Mouse (Mus musculus) liver, embryonic 14.5 days (tissue): ENCODE results near the gene Slc12a9. TPM values are rescaled to one million over a fixed set of nuclear protein-coding genes. Genes with fewer than 3 reads are reported as not detected.

Source experiments
- ATAC-seq: fragments of 200-750 bp; cut with Nextera tagmentation; 2 replicates; pipeline ENCODE4 v1.8.0; 2017; ENCODE audit warnings: moderate number of reproducible peaks, mild to moderate bottlenecking, moderate library complexity; ENCODE audit not compliant: insufficient read depth
- DNase-seq, 3 experiments: peaks; one replicate each; pipeline ENCODE4 v3.0.0-alpha.2; 2012 to 2013; ENCODE audit warnings: low read depth in 3 of 3, low spot score in 3 of 3
- H3K27ac ChIP-seq: fragments of 300-500 bp; sonication (generic); 2 replicates; pipeline ENCODE4 v1.5.1; 2014; ENCODE audit warnings: moderate library complexity, mild to moderate bottlenecking, control low read depth, inconsistent platforms
- H3K27me3 ChIP-seq: fragments of 300-500 bp; sonication (generic); 2 replicates; pipeline ENCODE4 v1.6.1; 2014; ENCODE audit warnings: mild to moderate bottlenecking, low read length, moderate library complexity; ENCODE audit not compliant: control insufficient read depth, insufficient read depth
- H3K36me3 ChIP-seq: fragments of 300-500 bp; sonication (generic); replicated peaks from 2 replicates; pipeline ENCODE4 v1.6.1; 2014; ENCODE audit warnings: low read depth; ENCODE audit not compliant: control insufficient read depth, insufficient read depth
- H3K4me1 ChIP-seq, 2 experiments: fragments of 200-500 bp in 1 of 2; fragments of 300-500 bp in 1 of 2; sonication (generic) in 1 of 2; replicated peaks; 2 replicates each; pipeline ENCODE4 v1.6.1; 2012 to 2014; ENCODE audit warnings: antibody characterized with exemption in 1 of 2, inconsistent platforms in 1 of 2, low read length in 1 of 2; ENCODE audit not compliant: control insufficient read depth in 2 of 2, insufficient read depth in 2 of 2
- H3K4me2 ChIP-seq: fragments of 300-500 bp; sonication (generic); 2 replicates; pipeline ENCODE4 v1.6.1; 2014; ENCODE audit warnings: low read depth, mild to moderate bottlenecking, control low read depth, moderate library complexity
- H3K4me3 ChIP-seq, 2 experiments: fragments of 200-500 bp in 1 of 2; fragments of 300-500 bp in 1 of 2; sonication (generic) in 1 of 2; 2 replicates each; pipeline ENCODE4 v1.5.1; 2012 to 2014; ENCODE audit warnings: low read depth in 2 of 2, low read length in 2 of 2, mild to moderate bottlenecking in 2 of 2, control low read depth in 1 of 2, inconsistent platforms in 1 of 2, moderate library complexity in 1 of 2; ENCODE audit not compliant: insufficient read depth in 1 of 2
- H3K9ac ChIP-seq: fragments of 300-500 bp; sonication (generic); replicated peaks from 2 replicates; pipeline ENCODE4 v1.6.1; 2014; ENCODE audit warnings: mild to moderate bottlenecking, control low read depth, moderate library complexity
- H3K9me3 ChIP-seq: fragments of 300-500 bp; sonication (generic); 2 replicates; pipeline ENCODE4 v1.6.1; 2016; ENCODE audit warnings: low read length, mixed read lengths; ENCODE audit not compliant: control insufficient read depth
- CTCF ChIP-seq: IDR thresholded peaks from 2 replicates; pipeline ENCODE4 v1.5.1; 2016; ENCODE audit warnings: antibody characterized with exemption, low read depth, control low read depth
- EP300 ChIP-seq: IDR thresholded peaks from 2 replicates; pipeline ENCODE4 v1.6.1; 2016; ENCODE audit warnings: antibody characterized with exemption, low read depth
- WGBS: fragments of 180-500 bp; shearing (Covaris S2); extraction: QIAGEN DNeasy Blood & Tissue Kit; methylation state at CpG from one replicate; pipeline ENCODE4 v1.1.7; 2014; ENCODE audit not compliant: insufficient replicate concordance; 5-methylcytosine and 5-hydroxymethylcytosine counted together
- polyA plus RNA-seq, 2 experiments: library from polyadenylated mRNA; depleted of rRNA in 1 of 2; stranded (reverse) in 1 of 2; unstranded in 1 of 2; fragments of >200 nt; fragmentation: Nextera tagmentation in 1 of 2; extraction: Ambion mirVana in 1 of 2; gene quantifications; 2 replicates each; pipeline versions ENCODE4 v1.2.1 to v1.2.3; 2012 to 2014

The Slc12a9 gene
- polyA plus RNA-seq (2012; rRNA removed) (2.2 and 2.4 TPM in 2 replicates), polyA plus RNA-seq (2014; fragmentation: Nextera tagmentation; extraction: Ambion mirVana) (1.2 TPM in 2 replicates)

GRCm38 (mm10) chr5:137333512-137334174 is at the start of gene Slc12a9:
TSS of gene Slc12a9 (minus strand) at chr5:137333597.
- DNase-seq (peak; percentile 76 to 81 (median 78)), ATAC-seq (peak; percentile 82)
- Histone ChIP-seq H3K4me2 (peak within 1 kb of the TSS; percentile 86), H3K27ac (no peak within 1 kb of the TSS), H3K4me3 (peak within 1 kb of the TSS; percentile 61 to 77), H3K4me1 (peaks cover 0 to 16% of the 10 kb centered on the region in 2 experiments; a peak in 2 of 4 replicates), H3K9me3 (no peaks in the 10 kb centered on the region), H3K9ac (peak within 1 kb of the TSS; percentile 35; the same call in 1 of the 2 replicates), H3K36me3 (no peaks in the 10 kb centered on the region), H3K27me3 (no peaks in the 10 kb centered on the region)
- TF ChIP-seq EP300 (no peak), CTCF (peak; percentile 85)
- under 1% methylated on average over 44 of the region's 44 CpGs for WGBS

- 45% methylated on average over 4 of the region's 4 CpGs for WGBS
- Histone ChIP-seq H3K9ac (no peak overlapping the region), H3K4me3 (no peak overlapping the region), H3K9me3 (no peaks in the 10 kb centered on the region), H3K27ac (no peak overlapping the region), H3K4me1 (no peaks in the 10 kb centered on the region), H3K36me3 (no peaks in the 10 kb centered on the region), H3K27me3 (no peaks in the 10 kb centered on the region), H3K4me2 (no peak overlapping the region)
- ATAC-seq (no peak), DNase-seq (peak; percentile 22 to 36 (median 31))
- TF ChIP-seq EP300 (no peak), CTCF (peak; percentile 87)
These were observed 47.8 kb upstream of the Slc12a9 start for GRCm38 (mm10) chr5:137381152-137381551.

GRCm38 (mm10) chr5:137377603-137378002 is 44.2 kb upstream of the Slc12a9 start:
- WGBS = 31% methylated on average over 10 of the region's 15 CpGs
- no peak overlapping the region for H3K9ac ChIP-seq
- H3K27ac ChIP-seq = no peak overlapping the region
- H3K27me3 ChIP-seq = no peaks in the 10 kb centered on the region
- H3K4me2 ChIP-seq = no peak overlapping the region
- no peak for ATAC-seq
- H3K4me1 ChIP-seq = no peaks in the 10 kb centered on the region
- H3K9me3 ChIP-seq = no peaks in the 10 kb centered on the region
- H3K36me3 ChIP-seq = no peaks in the 10 kb centered on the region
- no peak overlapping the region for H3K4me3 ChIP-seq
- TF ChIP-seq CTCF (no peak), EP300 (no peak)
- DNase-seq = no peak

DNA sequence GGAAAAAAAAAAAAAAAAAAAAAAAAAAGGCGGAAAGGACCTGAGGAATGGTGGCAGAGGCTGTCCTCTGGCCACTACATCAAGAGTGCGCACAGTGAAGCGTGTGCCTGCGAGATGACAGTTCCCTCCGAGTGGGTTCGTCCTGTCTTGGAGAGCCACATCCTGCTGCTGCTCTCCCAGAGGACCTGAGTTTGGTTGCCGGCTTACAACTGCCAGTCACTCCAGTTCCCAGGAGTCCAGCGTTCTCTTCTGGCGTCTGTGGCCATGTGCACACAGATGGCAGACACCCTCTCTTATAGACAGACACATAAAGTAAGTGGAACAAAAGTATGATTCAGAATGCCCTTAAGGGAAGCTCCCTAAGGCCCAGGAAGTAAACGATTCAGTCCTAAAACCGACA is 43.8 kb upstream of the Slc12a9 start:
- H3K4me2 ChIP-seq = no peak overlapping the region
- no peaks in the 10 kb centered on the region for H3K36me3 ChIP-seq
- no peak overlapping the region for H3K4me3 ChIP-seq
- H3K4me1 ChIP-seq = no peaks in the 10 kb centered on the region
- no peak for TF ChIP-seq EP300
- no peak for TF ChIP-seq CTCF
- H3K9me3 ChIP-seq = no peaks in the 10 kb centered on the region
- H3K9ac ChIP-seq = no peak overlapping the region
- ATAC-seq (0 out of 2 replicates have a peak, but pooled peaks have one; percentile 11), DNase-seq (no peak)
- H3K27ac ChIP-seq = no peak overlapping the region
- 14% methylated on average over 10 of the region's 11 CpGs for WGBS
- H3K27me3 ChIP-seq = no peaks in the 10 kb centered on the region

GRCm38 (mm10) chr5:137376722-137377121 is 43.3 kb upstream of the Slc12a9 start:
- Histone ChIP-seq H3K9ac (no peak overlapping the region), H3K4me2 (no peak overlapping the region), H3K27me3 (no peaks in the 10 kb centered on the region), H3K9me3 (no peaks in the 10 kb centered on the region), H3K27ac (no peak overlapping the region), H3K4me1 (no peaks in the 10 kb centered on the region), H3K36me3 (no peaks in the 10 kb centered on the region), H3K4me3 (no peak overlapping the region)
- no peak for TF ChIP-seq CTCF
- no peak for TF ChIP-seq EP300
- 0 out of 2 replicates have a peak, but pooled peaks have one; percentile 26 for ATAC-seq
- 57% methylated on average over 9 of the region's 9 CpGs for WGBS
- DNase-seq = no peak
